Mouse (Mus musculus): ENCODE measurements at regions not wholly inside any gene's neighbourhood (a gene's known extent, or its start where the extent isn't known, plus 50 kb on each side); places are given as distances from the start of the nearest gene placed in this dataset.
A peak's percentile ranks its signal among the peaks of the same experiment; 100 is the strongest.

DNA sequence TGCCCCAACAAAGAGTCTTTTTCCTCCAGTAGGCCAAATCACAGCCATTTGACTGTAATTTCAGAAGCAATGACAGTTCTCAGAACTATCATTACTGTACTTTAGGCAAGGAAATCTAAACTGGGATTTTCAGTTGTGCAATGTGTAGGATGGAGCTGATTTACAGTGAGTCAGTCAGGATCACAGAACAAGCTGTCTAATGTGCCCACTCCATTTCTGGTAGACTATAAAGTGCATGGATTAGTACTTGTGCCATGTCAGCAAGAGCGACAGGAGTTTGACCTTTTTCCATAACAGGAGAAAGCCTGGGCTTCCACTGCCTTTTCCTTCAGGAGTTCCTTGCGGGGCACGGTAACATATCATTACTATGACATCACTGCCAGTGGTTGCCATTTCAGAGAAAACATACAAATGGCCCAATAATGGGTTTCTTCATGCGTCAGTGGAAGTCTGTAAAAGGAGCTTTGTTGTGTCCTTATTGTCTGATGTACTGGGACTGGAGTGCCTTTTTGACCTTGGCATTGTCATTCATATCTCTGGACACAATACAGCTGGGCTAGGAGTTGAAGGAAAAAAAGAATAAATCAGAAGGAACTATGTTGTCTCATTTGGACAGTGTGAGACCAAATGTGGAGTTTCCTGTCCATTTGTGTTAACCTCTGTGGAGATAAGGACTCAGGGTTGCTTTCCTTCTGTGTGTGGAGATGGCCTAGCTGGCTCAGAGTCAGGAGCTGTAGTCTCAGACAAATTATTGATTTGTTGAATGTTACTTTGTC, 271.5 kb upstream of the BC052040 start:
- peak; percentile 5 for DNase-seq (ENCODE audit: low read depth, low spot score)

- no peak for DNase-seq (ENCODE audit: low read depth, low spot score)
These were observed 263.0 kb upstream of the BC052040 start for GRCm38 (mm10) chr2:115318551-115318950.

DNA sequence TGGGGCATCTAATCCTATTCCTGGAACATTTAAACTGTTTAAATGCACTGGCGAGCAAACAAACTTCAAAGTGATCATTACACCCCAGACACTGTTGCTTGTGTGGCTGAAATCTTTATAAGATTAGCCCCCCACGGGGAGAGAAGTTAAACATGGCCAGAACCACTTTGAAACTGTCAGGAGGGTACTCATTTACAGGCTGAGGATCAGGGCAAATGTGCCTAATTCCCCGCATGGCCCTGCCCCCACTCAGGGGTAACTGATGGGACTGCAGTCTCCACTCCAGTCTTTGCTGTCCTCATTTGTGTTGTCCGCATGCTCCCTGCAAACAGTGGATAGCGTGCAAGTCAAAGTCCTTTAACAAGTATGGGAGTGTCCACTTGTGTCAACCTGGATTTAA, 258.9 kb upstream of the BC052040 start:
- DNase-seq (ENCODE audit: low read depth, low spot score) = no peak

DNA sequence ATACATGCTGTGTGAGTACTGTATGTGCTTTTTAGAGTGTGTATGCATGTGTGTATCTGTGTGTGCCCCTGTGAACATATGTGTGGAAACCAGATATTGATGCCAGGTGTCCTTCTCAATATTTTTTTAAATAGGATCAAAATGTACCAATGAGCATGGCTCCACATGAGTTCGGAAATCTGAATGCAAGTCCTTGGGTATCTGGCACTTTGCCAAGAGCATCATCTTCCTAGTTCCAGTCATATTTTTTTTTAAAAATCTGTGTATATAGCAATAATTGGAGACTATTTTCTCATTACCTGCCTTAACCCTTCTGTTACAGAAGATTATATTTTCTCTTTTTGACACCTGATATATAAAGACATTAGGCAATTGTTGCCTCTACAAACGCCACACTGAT, 255.0 kb upstream of the BC052040 start:
- DNase-seq (ENCODE audit: low read depth, low spot score) = no peak

- DNase-seq (ENCODE audit: low read depth, low spot score) = no peak
These were observed 243.3 kb upstream of the BC052040 start for GRCm38 (mm10) chr2:115338178-115338577.

GRCm38 (mm10) chr2:115339034-115339433, 242.5 kb upstream of the BC052040 start:
- no peak for DNase-seq (ENCODE audit: low read depth, low spot score)

GRCm38 (mm10) chr2:115342360-115342759, 239.2 kb upstream of the BC052040 start:
- no peak for DNase-seq (ENCODE audit: low read depth, low spot score)

GRCm38 (mm10) chr2:115346551-115346950, 235.0 kb upstream of the BC052040 start:
- DNase-seq (ENCODE audit: low read depth, low spot score) = no peak

DNA sequence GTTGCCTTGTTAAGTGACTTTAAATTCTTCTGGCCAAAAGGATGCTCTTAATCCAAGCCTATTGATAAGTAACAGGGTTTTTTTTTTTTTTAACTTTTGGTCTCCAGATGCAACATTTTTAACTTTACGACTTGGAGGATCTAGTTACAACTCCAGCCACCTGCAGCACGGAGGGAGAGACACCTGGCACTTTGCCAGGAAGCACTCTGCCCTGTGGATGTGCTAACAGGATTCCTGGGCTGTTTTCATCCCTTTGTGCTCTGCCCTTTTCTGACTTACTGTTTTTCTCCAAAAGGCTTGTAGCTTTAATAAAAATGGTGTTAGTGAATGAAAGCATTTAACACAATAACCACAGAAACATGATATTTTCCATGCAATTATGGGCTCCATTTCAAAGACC, 233.3 kb upstream of the BC052040 start:
- DNase-seq (ENCODE audit: low read depth, low spot score) = no peak

DNA sequence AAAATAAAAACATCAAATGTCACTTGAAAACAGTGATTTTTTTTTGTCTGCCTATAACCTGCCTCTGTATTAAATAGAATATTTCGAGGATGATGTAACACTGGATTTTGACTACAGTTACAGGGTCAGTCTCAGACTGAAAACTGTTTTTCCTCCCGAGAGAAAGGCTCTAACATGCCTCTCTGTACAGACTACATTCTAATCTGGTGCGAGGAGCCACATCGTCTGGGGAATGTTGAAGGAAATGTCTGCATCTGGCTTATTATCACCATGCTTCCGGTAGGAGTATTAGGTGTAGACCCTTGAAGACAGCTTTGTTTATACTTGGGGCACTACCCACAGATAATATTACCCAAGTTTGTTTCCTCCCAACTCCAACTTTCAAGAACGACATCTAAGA, 210.4 kb upstream of the BC052040 start:
- DNase-seq (ENCODE audit: low read depth, low spot score) = no peak

DNA sequence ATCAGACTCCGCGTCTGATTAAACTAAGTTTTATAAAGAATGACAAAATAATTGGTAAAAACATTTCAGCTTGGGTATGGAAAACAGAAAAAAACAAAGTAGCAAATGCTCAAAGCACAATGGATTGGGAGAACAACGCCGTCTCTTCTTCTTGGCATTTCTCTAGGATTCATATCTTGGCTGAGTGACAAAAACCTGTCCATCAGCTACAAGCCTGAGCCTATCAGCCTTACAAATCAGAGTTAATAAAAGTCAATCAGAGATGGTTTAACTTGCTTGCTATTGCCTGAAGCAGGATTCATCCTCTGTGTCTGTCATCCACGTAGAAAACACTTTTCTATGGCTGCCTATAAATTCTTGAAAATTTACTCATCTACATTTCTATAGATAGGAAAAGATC, 206.2 kb upstream of the BC052040 start:
- DNase-seq (ENCODE audit: low read depth, low spot score) = no peak

- DNase-seq (ENCODE audit: low read depth, low spot score) = no peak
These were observed 196.9 kb upstream of the BC052040 start for GRCm38 (mm10) chr2:115384414-115385180.

- DNase-seq (ENCODE audit: low read depth, low spot score) = no peak
These were observed 196.0 kb upstream of the BC052040 start for GRCm38 (mm10) chr2:115385207-115386168.

GRCm38 (mm10) chr2:115391575-115391974, 189.9 kb upstream of the BC052040 start:
- no peak for DNase-seq (ENCODE audit: low read depth, low spot score)

- DNase-seq (ENCODE audit: low read depth, low spot score) = no peak
These were observed 189.3 kb upstream of the BC052040 start for GRCm38 (mm10) chr2:115392082-115392762.

- DNase-seq (ENCODE audit: low read depth, low spot score) = no peak
These were observed 187.4 kb upstream of the BC052040 start for GRCm38 (mm10) chr2:115394091-115394490.

- DNase-seq (ENCODE audit: low read depth, low spot score) = no peak
These were observed 183.0 kb upstream of the BC052040 start for GRCm38 (mm10) chr2:115398550-115398949.

- no peak for DNase-seq (ENCODE audit: low read depth, low spot score)
These were observed 182.3 kb upstream of the BC052040 start for GRCm38 (mm10) chr2:115399107-115399740.

DNA sequence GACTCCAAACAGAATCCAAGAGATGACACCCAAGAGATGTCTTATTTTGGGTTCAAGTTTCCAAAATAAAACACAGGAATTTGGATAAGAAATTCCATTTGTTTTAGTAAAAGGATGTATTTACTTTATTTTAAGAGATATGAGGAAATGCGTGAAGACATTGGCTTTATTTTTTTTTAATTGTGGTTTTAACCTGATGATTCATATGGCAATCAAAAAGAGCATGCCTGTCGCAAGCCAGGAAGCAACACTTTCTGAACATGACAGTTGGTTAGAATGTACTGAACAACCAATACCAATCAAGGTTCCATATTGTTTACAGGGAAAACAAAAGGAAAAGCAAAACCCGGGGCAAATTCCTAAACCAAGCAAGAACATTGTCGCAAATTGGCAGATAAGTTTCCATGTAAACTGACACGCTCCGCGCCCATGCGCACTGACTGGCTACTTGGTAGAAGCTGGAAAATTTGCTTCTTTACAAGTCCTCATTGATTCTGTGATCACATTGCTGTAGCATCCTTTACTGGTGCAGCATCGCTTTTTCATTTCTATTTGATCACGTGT, 181.4 kb upstream of the BC052040 start:
- DNase-seq (ENCODE audit: low read depth, low spot score) = no peak

GRCm38 (mm10) chr2:115402246-115402645, 179.3 kb upstream of the BC052040 start:
- DNase-seq (ENCODE audit: low read depth, low spot score) = no peak

All from ES-CJ7 (cell line).